Mouse (Mus musculus) forebrain, embryonic 15.5 days (tissue): ENCODE measurements at regions not wholly inside any gene's neighbourhood (a gene's known extent, or its start where the extent isn't known, plus 50 kb on each side); places are given as distances from the start of the nearest gene placed in this dataset.

ENCODE experiments used
- ATAC-seq: fragments of 200-750 bp; cut with Nextera tagmentation; replicated peaks from 2 replicates; pipeline ENCODE4 v1.8.0; 2017; ENCODE audit warnings: mild to moderate bottlenecking, moderate TSS enrichment, moderate library complexity
- H3K27ac ChIP-seq: fragments of 300-500 bp; sonication (generic); replicated peaks from 2 replicates; pipeline ENCODE4 v1.5.1; 2015; ENCODE audit warnings: mild to moderate bottlenecking, inconsistent platforms
- H3K27me3 ChIP-seq: fragments of 300-500 bp; sonication (generic); 2 replicates; pipeline ENCODE4 v1.6.1; 2015; ENCODE audit warnings: inconsistent platforms
- H3K36me3 ChIP-seq: fragments of 300-500 bp; sonication (generic); 2 replicates; pipeline ENCODE4 v1.6.1; 2015; ENCODE audit warnings: mild to moderate bottlenecking, inconsistent platforms
- H3K4me1 ChIP-seq: fragments of 300-500 bp; sonication (generic); 2 replicates; pipeline ENCODE4 v1.6.1; 2015; ENCODE audit warnings: inconsistent platforms
- H3K4me2 ChIP-seq: fragments of 300-500 bp; sonication (generic); replicated peaks from 2 replicates; pipeline ENCODE4 v1.6.1; 2015; ENCODE audit warnings: mild to moderate bottlenecking, inconsistent platforms
- H3K4me3 ChIP-seq: fragments of 300-500 bp; sonication (generic); 2 replicates; pipeline ENCODE4 v1.5.1; 2015; ENCODE audit warnings: mild to moderate bottlenecking, inconsistent platforms
- H3K9ac ChIP-seq: fragments of 300-500 bp; sonication (generic); replicated peaks from 2 replicates; pipeline ENCODE4 v1.6.1; 2015; ENCODE audit warnings: mild to moderate bottlenecking, inconsistent platforms
- H3K9me3 ChIP-seq: fragments of 300-500 bp; sonication (generic); 2 replicates; pipeline ENCODE4 v1.6.1; 2016; ENCODE audit warnings: inconsistent platforms
- WGBS: fragments of 180-500 bp; shearing (Covaris S2); methylation state at CpG from one replicate; pipeline ENCODE4 v1.1.7; 2015; ENCODE audit warnings: mixed read lengths; 5-methylcytosine and 5-hydroxymethylcytosine counted together

- Histone ChIP-seq H3K4me3 (no peak overlapping the region), H3K4me2 (no peak overlapping the region), H3K9me3 (no peaks in the 10 kb centered on the region), H3K27ac (no peak overlapping the region), H3K9ac (no peak overlapping the region), H3K36me3 (no peaks in the 10 kb centered on the region), H3K27me3 (no peaks in the 10 kb centered on the region), H3K4me1 (peaks cover 19% of the 10 kb centered on the region)
- no peak for ATAC-seq
- 37% methylated on average over 8 of the region's 8 CpGs for WGBS
Observed at GRCm38 (mm10) chr4:8927276-8927906, 688.5 kb upstream of the Car8 start.

DNA sequence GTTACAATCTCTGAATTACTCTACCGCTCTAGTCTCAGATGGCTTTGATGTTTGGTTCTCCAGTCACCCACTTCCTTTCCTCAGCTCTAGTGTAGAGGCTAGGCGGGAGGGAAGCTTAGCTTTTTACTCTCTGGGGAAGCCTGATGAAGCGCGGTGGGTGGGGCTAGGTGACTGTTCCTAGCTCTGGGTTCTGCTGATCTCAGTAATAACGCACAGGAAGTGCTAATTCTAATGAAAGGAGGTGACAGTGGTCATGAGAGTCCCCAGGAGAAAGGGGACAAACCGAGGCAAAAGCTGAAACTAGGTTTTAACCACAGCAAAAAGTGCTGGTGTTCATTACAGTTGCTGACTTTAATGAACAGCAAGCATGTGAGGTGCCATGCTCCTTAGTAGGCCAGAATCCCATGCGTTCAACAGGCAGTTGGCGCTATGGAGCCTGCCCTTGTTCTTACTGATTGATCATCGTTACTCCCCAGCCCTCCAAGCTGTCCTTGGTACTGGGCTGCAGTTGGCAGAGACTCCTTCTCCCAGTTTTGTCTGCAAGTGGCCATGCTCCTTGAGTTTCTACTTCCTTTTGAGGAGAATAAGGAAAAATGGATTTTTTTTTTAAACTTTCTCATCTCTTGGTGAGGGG, 687.9 kb upstream of the Car8 start:
- Histone ChIP-seq H3K36me3 (no peaks in the 10 kb centered on the region), H3K27me3 (no peaks in the 10 kb centered on the region), H3K9me3 (no peaks in the 10 kb centered on the region), H3K4me3 (no peak overlapping the region), H3K4me2 (no peak overlapping the region), H3K9ac (no peak overlapping the region), H3K27ac (no peak overlapping the region), H3K4me1 (peaks cover 25% of the 10 kb centered on the region)
- WGBS: 45% methylated on average over 9 of the region's 9 CpGs
- no peak for ATAC-seq

DNA sequence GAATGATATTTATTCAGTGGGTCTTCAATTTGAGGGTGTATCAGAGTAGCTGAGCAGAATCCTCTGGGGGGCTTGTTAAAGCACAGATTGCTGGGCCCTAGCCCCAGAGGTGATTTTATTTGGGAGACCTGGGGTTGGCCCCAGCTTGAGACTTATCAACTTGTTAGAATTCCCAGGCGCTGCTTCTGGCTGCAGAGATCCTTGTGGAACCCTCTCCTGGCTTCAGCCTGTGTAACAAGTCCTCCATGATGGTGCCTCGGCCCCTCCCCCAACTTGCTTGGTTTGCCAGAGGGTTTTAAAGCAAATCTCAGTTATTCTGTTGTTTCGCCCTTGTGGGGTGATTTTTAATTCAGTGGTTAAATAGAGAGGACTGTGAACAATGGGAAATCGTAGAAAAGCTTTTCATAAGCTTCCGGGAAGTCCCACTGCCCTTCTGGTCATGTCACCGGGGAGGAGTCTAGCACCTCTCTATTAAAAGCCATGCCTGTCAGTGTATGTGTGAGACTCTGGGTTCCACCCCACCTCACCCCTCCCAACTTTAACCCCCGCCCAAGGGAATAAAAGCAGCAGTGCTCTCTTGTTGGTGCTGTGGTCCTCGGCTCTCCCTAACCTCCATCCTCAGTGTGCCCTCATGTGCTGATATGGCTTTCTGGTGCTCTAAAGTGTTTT, 684.0 kb upstream of the Car8 start:
- Histone ChIP-seq H3K36me3 (no peaks in the 10 kb centered on the region), H3K4me1 (peaks cover 35% of the 10 kb centered on the region), H3K9me3 (no peaks in the 10 kb centered on the region), H3K4me3 (no peak overlapping the region), H3K9ac (no peak overlapping the region), H3K27me3 (no peaks in the 10 kb centered on the region), H3K4me2 (no peak overlapping the region), H3K27ac (no peak overlapping the region)
- ATAC-seq: peak; percentile 59
- 23% methylated on average over 8 of the region's 8 CpGs for WGBS

GRCm38 (mm10) chr4:8921477-8922385, 682.9 kb upstream of the Car8 start:
- no peaks in the 10 kb centered on the region for H3K36me3 ChIP-seq
- H3K4me2 ChIP-seq: peak overlapping the region; percentile 47
- H3K27me3 ChIP-seq: no peaks in the 10 kb centered on the region
- peak overlapping the region; percentile 17 for H3K4me3 ChIP-seq
- 5% methylated on average over 31 of the region's 31 CpGs for WGBS
- peak; percentile 77 for ATAC-seq
- no peaks in the 10 kb centered on the region for H3K9me3 ChIP-seq
- H3K9ac ChIP-seq: peak overlapping the region; percentile 13; the same call in 1 of the 2 replicates
- H3K27ac ChIP-seq: no peak overlapping the region
- peaks cover 35% of the 10 kb centered on the region for H3K4me1 ChIP-seq

DNA sequence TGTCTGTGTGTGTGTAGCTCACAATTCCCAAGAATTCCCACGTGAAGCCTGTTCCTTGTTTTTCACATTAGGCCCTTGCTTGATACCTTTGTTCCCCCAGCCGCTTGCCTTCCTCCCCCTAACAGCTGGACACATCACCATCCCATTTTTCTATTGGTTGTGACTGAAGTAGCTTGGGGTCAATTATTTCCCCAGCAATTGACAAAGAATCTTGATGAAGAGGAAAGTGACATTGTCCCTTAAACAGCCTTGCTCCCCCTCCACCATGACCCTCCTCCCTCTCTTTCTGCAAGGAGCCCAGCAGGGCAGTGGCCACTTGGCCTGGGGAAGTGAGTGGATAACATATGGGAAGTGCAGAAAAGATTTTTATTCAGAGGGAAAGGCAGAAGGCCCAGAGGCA, 681.5 kb upstream of the Car8 start:
- WGBS: 29% methylated on average over 2 of the region's 2 CpGs
- no peak overlapping the region for H3K27ac ChIP-seq

GRCm38 (mm10) chr4:8919366-8919984, 680.6 kb upstream of the Car8 start:
- Histone ChIP-seq H3K4me1 (peaks cover 35% of the 10 kb centered on the region), H3K9me3 (no peaks in the 10 kb centered on the region), H3K4me2 (no peak overlapping the region), H3K27me3 (no peaks in the 10 kb centered on the region), H3K9ac (no peak overlapping the region), H3K27ac (no peak overlapping the region), H3K36me3 (no peaks in the 10 kb centered on the region), H3K4me3 (no peak overlapping the region)
- WGBS: 74% methylated on average over 9 of the region's 9 CpGs
- ATAC-seq: no peak

More for the DNA sequence above, 681.5 kb upstream of the Car8 start:
- H3K9me3 ChIP-seq: no peaks in the 10 kb centered on the region
- no peak for ATAC-seq
- no peak overlapping the region for H3K4me3 ChIP-seq
- H3K27me3 ChIP-seq: no peaks in the 10 kb centered on the region
- H3K9ac ChIP-seq: no peak overlapping the region
- no peak overlapping the region for H3K4me2 ChIP-seq
- peaks cover 35% of the 10 kb centered on the region for H3K4me1 ChIP-seq
- no peaks in the 10 kb centered on the region for H3K36me3 ChIP-seq
